Mouse (Mus musculus) limb, embryonic 10.5 days (tissue): ENCODE measurements around the gene Car1. TPM values are rescaled to one million over a fixed set of nuclear protein-coding genes. Genes with fewer than 3 reads are reported as not detected.
"Not testable (repeated sequence)": the region's sequence is repeated elsewhere in the genome, so short reads cannot be mapped to it uniquely, and the experiment has no call there.

Source experiments
- DNase-seq: peaks from one replicate; pipeline ENCODE4 v3.0.0-alpha.2; 2017; ENCODE audit warnings: low spot score
- H3K27ac ChIP-seq: fragments of 300-500 bp; sonication (generic); 2 replicates; pipeline ENCODE4 v1.5.1; 2016; ENCODE audit warnings: mild to moderate bottlenecking
- H3K27me3 ChIP-seq: fragments of 300-500 bp; sonication (generic); 2 replicates; pipeline ENCODE4 v1.6.1; 2016; ENCODE audit warnings: low read depth, mild to moderate bottlenecking; ENCODE audit not compliant: poor library complexity, severe bottlenecking
- H3K36me3 ChIP-seq: fragments of 300-500 bp; sonication (generic); 2 replicates; pipeline ENCODE4 v1.6.1; 2016; ENCODE audit warnings: mild to moderate bottlenecking, moderate library complexity
- H3K4me1 ChIP-seq: fragments of 300-500 bp; sonication (generic); 2 replicates; pipeline ENCODE4 v1.6.1; 2016
- H3K4me3 ChIP-seq: fragments of 300-500 bp; sonication (generic); 2 replicates; pipeline ENCODE4 v1.5.1; 2016; ENCODE audit warnings: mild to moderate bottlenecking, moderate library complexity
- H3K9me3 ChIP-seq: fragments of 300-500 bp; sonication (generic); replicated peaks from 2 replicates; pipeline ENCODE4 v1.6.1; 2016; ENCODE audit warnings: mild to moderate bottlenecking
- WGBS: fragments of 180-500 bp; shearing (Covaris S2); methylation state at CpG from one replicate; pipeline ENCODE4 v1.1.7; 2016; 5-methylcytosine and 5-hydroxymethylcytosine counted together
- polyA plus RNA-seq: library from polyadenylated mRNA; unstranded; fragments of >200 nt; fragmentation: Nextera tagmentation; extraction: Ambion mirVana; gene quantifications from 2 replicates; pipeline ENCODE4 v1.2.1, GENCODE M21; 2016

The Car1 gene
- polyA plus RNA-seq, 1 experiment from 2014 or later, result not detected

- Histone ChIP-seq H3K9me3 (no peaks in the 10 kb centered on the region), H3K4me1 (no peaks in the 10 kb centered on the region), H3K4me3 (no peak overlapping the region), H3K27ac (no peak overlapping the region), H3K36me3 (no peaks in the 10 kb centered on the region), H3K27me3 (no peaks in the 10 kb centered on the region)
- 94% methylated on average over 3 of the region's 3 CpGs for WGBS
- no peak for DNase-seq
Observed at GRCm38 (mm10) chr3:14805962-14806361, 2.2 kb downstream of the Car1 start.

GRCm38 (mm10) chr3:14804906-14805305 lies 3.3 kb downstream of the Car1 start:
- Histone ChIP-seq H3K4me3 (no peak overlapping the region), H3K27ac (no peak overlapping the region), H3K36me3 (no peaks in the 10 kb centered on the region), H3K4me1 (no peaks in the 10 kb centered on the region), H3K27me3 (no peaks in the 10 kb centered on the region), H3K9me3 (no peaks in the 10 kb centered on the region)
- 91% methylated on average over 6 of the region's 6 CpGs for WGBS
- no peak for DNase-seq

GRCm38 (mm10) chr3:14797069-14797468 lies 11.1 kb downstream of the Car1 start:
- 95% methylated on average over 3 of the region's 3 CpGs for WGBS
- no peaks in the 10 kb centered on the region for H3K4me1 ChIP-seq

GRCm38 (mm10) chr3:14795292-14796020 lies 12.7 kb downstream of the Car1 start:
- no peak for DNase-seq
- WGBS, result 92% methylated on average over 4 of the region's 4 CpGs
- no peaks in the 10 kb centered on the region for H3K9me3 ChIP-seq

More at GRCm38 (mm10) chr3:14797069-14797468, 11.1 kb downstream of the Car1 start:
- DNase-seq, result no peak
- no peak overlapping the region for H3K27ac ChIP-seq
- no peaks in the 10 kb centered on the region for H3K9me3 ChIP-seq
- H3K4me3 ChIP-seq, result no peak overlapping the region
- no peaks in the 10 kb centered on the region for H3K27me3 ChIP-seq
- H3K36me3 ChIP-seq, result no peaks in the 10 kb centered on the region

GRCm38 (mm10) chr3:14792032-14792431 lies 16.1 kb downstream of the Car1 start:
- Histone ChIP-seq H3K27ac (no peak overlapping the region), H3K4me1 (no peaks in the 10 kb centered on the region), H3K9me3 (no peaks in the 10 kb centered on the region), H3K27me3 (no peaks in the 10 kb centered on the region), H3K4me3 (no peak overlapping the region), H3K36me3 (no peaks in the 10 kb centered on the region)
- no peak for DNase-seq

More at GRCm38 (mm10) chr3:14795292-14796020, 12.7 kb downstream of the Car1 start:
- H3K27me3 ChIP-seq, result no peaks in the 10 kb centered on the region
- no peaks in the 10 kb centered on the region for H3K4me1 ChIP-seq
- H3K27ac ChIP-seq, result no peak overlapping the region
- H3K36me3 ChIP-seq, result no peaks in the 10 kb centered on the region
- H3K4me3 ChIP-seq, result no peak overlapping the region

GRCm38 (mm10) chr3:14787607-14788006 lies 20.6 kb downstream of the Car1 start:
- WGBS, result 86% methylated on average over 1 of the region's 1 CpGs
- H3K9me3 ChIP-seq, result no peaks in the 10 kb centered on the region
- H3K36me3 ChIP-seq, result no peaks in the 10 kb centered on the region
- no peaks in the 10 kb centered on the region for H3K27me3 ChIP-seq
- no peak for DNase-seq
- H3K27ac ChIP-seq, result no peak overlapping the region
- no peak overlapping the region for H3K4me3 ChIP-seq
- H3K4me1 ChIP-seq, result no peaks in the 10 kb centered on the region

- WGBS, result 74% methylated on average over 1 of the region's 1 CpGs
- Histone ChIP-seq H3K4me1 (no peaks in the 10 kb centered on the region), H3K36me3 (no peaks in the 10 kb centered on the region), H3K27me3 (no peaks in the 10 kb centered on the region), H3K4me3 (no peak overlapping the region), H3K27ac (no peak overlapping the region), H3K9me3 (no peaks in the 10 kb centered on the region)
- no peak for DNase-seq
Observed at GRCm38 (mm10) chr3:14787136-14787535, 21.0 kb downstream of the Car1 start.

- DNase-seq, result no peak
- WGBS, result 81% methylated on average over 2 of the region's 2 CpGs
Observed at GRCm38 (mm10) chr3:14786551-14787079, 21.6 kb downstream of the Car1 start.

GRCm38 (mm10) chr3:14785353-14785752 lies 22.8 kb downstream of the Car1 start:
- Histone ChIP-seq H3K36me3 (no peaks in the 10 kb centered on the region), H3K27ac (no peak overlapping the region), H3K27me3 (no peaks in the 10 kb centered on the region), H3K4me3 (no peak overlapping the region), H3K4me1 (no peaks in the 10 kb centered on the region), H3K9me3 (no peaks in the 10 kb centered on the region)
- 94% methylated on average over 2 of the region's 2 CpGs for WGBS
- DNase-seq, result no peak

More at GRCm38 (mm10) chr3:14786551-14787079, 21.6 kb downstream of the Car1 start:
- no peak overlapping the region for H3K4me3 ChIP-seq
- H3K27ac ChIP-seq, result no peak overlapping the region
- no peaks in the 10 kb centered on the region for H3K4me1 ChIP-seq
- no peaks in the 10 kb centered on the region for H3K36me3 ChIP-seq
- no peaks in the 10 kb centered on the region for H3K9me3 ChIP-seq
- no peaks in the 10 kb centered on the region for H3K27me3 ChIP-seq

GRCm38 (mm10) chr3:14783198-14783597 lies 25.0 kb downstream of the Car1 start:
- H3K27me3 ChIP-seq, H3K4me3 ChIP-seq, H3K27ac ChIP-seq, DNase-seq, H3K9me3 ChIP-seq, H3K36me3 ChIP-seq, H3K4me1 ChIP-seq: not testable (repeated sequence)
- WGBS, result 83% methylated on average over 5 of the region's 5 CpGs

GRCm38 (mm10) chr3:14782365-14782764 lies 25.8 kb downstream of the Car1 start:
- not testable (repeated sequence) for DNase-seq, H3K4me1 ChIP-seq, H3K27me3 ChIP-seq, H3K36me3 ChIP-seq, H3K27ac ChIP-seq, H3K4me3 ChIP-seq, H3K9me3 ChIP-seq
- WGBS, result 89% methylated on average over 3 of the region's 3 CpGs

GRCm38 (mm10) chr3:14780212-14780611 lies 28.0 kb downstream of the Car1 start:
- 85% methylated on average over 2 of the region's 2 CpGs for WGBS
- H3K4me3 ChIP-seq, result no peak overlapping the region
- H3K27ac ChIP-seq, result no peak overlapping the region

GRCm38 (mm10) chr3:14776497-14777162 lies 31.5 kb downstream of the Car1 start:
- H3K4me3 ChIP-seq, H3K27me3 ChIP-seq, H3K4me1 ChIP-seq, H3K27ac ChIP-seq, H3K36me3 ChIP-seq, H3K9me3 ChIP-seq, DNase-seq: not testable (repeated sequence)
- 87% methylated on average over 3 of the region's 3 CpGs for WGBS

More at GRCm38 (mm10) chr3:14780212-14780611, 28.0 kb downstream of the Car1 start:
- no peak for DNase-seq
- H3K4me1 ChIP-seq, result no peaks in the 10 kb centered on the region
- no peaks in the 10 kb centered on the region for H3K27me3 ChIP-seq
- no peaks in the 10 kb centered on the region for H3K9me3 ChIP-seq
- no peaks in the 10 kb centered on the region for H3K36me3 ChIP-seq
